Mouse (Mus musculus) adrenal gland, adult 18-20 months (tissue): ENCODE measurements at regions not wholly inside any gene's neighbourhood (a gene's known extent, or its start where the extent isn't known, plus 50 kb on each side); places are given as distances from the start of the nearest gene placed in this dataset.
"Not testable (repeated sequence)": the region's sequence is repeated elsewhere in the genome, so short reads cannot be mapped to it uniquely, and the experiment has no call there.

Experiments used
- DNase-seq, 2 experiments: peaks; one replicate each; pipeline ENCODE4 v3.0.0; 2021 to 2022; ENCODE audit warnings: low spot score in 2 of 2

GRCm38 (mm10) chr4:4556126-4556525 lies 237.0 kb downstream of the Impad1 start:
- no peak for DNase-seq

GRCm38 (mm10) chr4:4550301-4550700 lies 242.9 kb downstream of the Impad1 start:
- DNase-seq: no peak

- DNase-seq: no peak
Measured at GRCm38 (mm10) chr4:4549893-4550292, 243.3 kb downstream of the Impad1 start.

GRCm38 (mm10) chr4:4537172-4537753 lies 255.9 kb downstream of the Impad1 start:
- DNase-seq: no peak

- no peak for DNase-seq
Measured at GRCm38 (mm10) chr4:4532196-4532595, 261.0 kb downstream of the Impad1 start.

- no peak for DNase-seq
Measured at GRCm38 (mm10) chr4:4528311-4528710, 264.8 kb downstream of the Impad1 start.

- DNase-seq: no peak
Measured at GRCm38 (mm10) chr4:4521757-4522156, 271.4 kb downstream of the Impad1 start.

- DNase-seq: no peak
Measured at GRCm38 (mm10) chr4:4518741-4519140, 274.4 kb downstream of the Impad1 start.

- no peak for DNase-seq
Measured at GRCm38 (mm10) chr4:4513351-4513750, 279.8 kb downstream of the Impad1 start.

- no peak for DNase-seq
Measured at GRCm38 (mm10) chr4:4510180-4510920, 282.8 kb downstream of the Impad1 start.

- DNase-seq: no peak
Measured at GRCm38 (mm10) chr4:4509296-4509695, 283.9 kb downstream of the Impad1 start.

GRCm38 (mm10) chr4:4497199-4497598 lies 296.0 kb downstream of the Impad1 start:
- no peak for DNase-seq

- no peak for DNase-seq
Measured at GRCm38 (mm10) chr4:4496181-4496580, 297.0 kb downstream of the Impad1 start.

- no peak for DNase-seq
Measured at GRCm38 (mm10) chr4:4465169-4465714, 327.9 kb downstream of the Impad1 start.

GRCm38 (mm10) chr4:4464130-4464700 lies 328.9 kb downstream of the Impad1 start:
- DNase-seq: no peak

- DNase-seq: no peak
Measured at GRCm38 (mm10) chr4:4459258-4459657, 333.9 kb downstream of the Impad1 start.

- DNase-seq: no peak
Measured at GRCm38 (mm10) chr4:4450104-4450503, 343.1 kb downstream of the Impad1 start.

- no peak for DNase-seq
Measured at GRCm38 (mm10) chr4:4442650-4443049, 350.5 kb downstream of the Impad1 start.

- no peak for DNase-seq
Measured at GRCm38 (mm10) chr4:4437559-4437958, 355.6 kb downstream of the Impad1 start.

- DNase-seq: not testable (repeated sequence)
Measured at GRCm38 (mm10) chr4:4424526-4424925, 347.2 kb upstream of the Sdr16c6 start.

- no peak for DNase-seq
Measured at GRCm38 (mm10) chr4:4403812-4404211, 326.5 kb upstream of the Sdr16c6 start.

- no peak for DNase-seq
Measured at GRCm38 (mm10) chr4:4397410-4397809, 320.1 kb upstream of the Sdr16c6 start.
